Mouse (Mus musculus): ENCODE data around the gene Tada3. TPM values are rescaled to one million over a fixed set of nuclear protein-coding genes. Genes with fewer than 3 reads are reported as not detected.

The Tada3 gene
- total and polyA plus RNA-seq, 3 experiments = 25.0 to 62.2 TPM; not detected in 1

DNA sequence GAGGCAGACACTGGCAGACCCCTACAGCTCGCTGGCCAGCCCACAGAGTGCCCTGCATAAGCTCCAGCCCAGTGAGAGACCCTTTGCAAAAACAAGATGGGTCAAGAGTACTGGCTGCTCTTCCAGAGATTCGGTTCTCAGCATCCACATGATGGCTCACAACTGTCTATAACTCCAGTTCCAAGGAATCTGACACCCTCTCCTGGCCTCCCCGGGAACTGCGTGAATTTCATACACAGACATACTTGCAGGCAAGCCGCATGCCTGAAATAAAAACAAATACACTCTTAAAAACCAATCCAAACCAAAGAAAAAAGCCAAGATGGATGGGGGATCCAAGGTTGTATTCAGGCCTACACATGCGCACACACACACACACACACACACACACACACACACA is 17.8 kb upstream of the Tada3 start:
- Histone ChIP-seq H3K4me3 (ENCODE audit: control insufficient read depth in 1 of 2, insufficient read depth in 1 of 2, low read depth in 2 of 2, low read length in 2 of 2) (no peak overlapping the region), H3K4me1 (ENCODE audit: control insufficient read depth in 1 of 2, insufficient read depth in 2 of 2, low read length in 2 of 2) (no peaks in the 10 kb centered on the region), H3K9me3 (replicated peaks; ENCODE audit: insufficient read depth, low read length) (no peaks in the 10 kb centered on the region), H3K79me2 (ENCODE audit: control insufficient read depth, insufficient read depth, low read length, poor library complexity) (no peaks in the 10 kb centered on the region), H3K36me3 (ENCODE audit: control insufficient read depth in 1 of 2, insufficient read depth in 2 of 2, low read length in 2 of 2) (peaks cover 0 to under 1% of the 10 kb centered on the region in 2 experiments; a peak in 1 of 4 replicates), H3K27ac (ENCODE audit: control insufficient read depth, low read depth, low read length) (no peak overlapping the region), H3K9ac (ENCODE audit: control insufficient read depth, low read depth, low read length, poor library complexity, severe bottlenecking) (no peak overlapping the region), H3K27me3 (ENCODE audit: control insufficient read depth in 1 of 2, insufficient read depth in 2 of 2, low read length in 2 of 2) (no peaks in the 10 kb centered on the region)
- TF ChIP-seq CTCF (IDR thresholded peaks at IDR 0.05 in 2 of 3, conservative IDR thresholded peaks at IDR 0.05 in 1 of 3; ENCODE audit: control insufficient read depth in 1 of 3, insufficient read depth in 1 of 3, low read depth in 2 of 3, low read length in 3 of 3, poor library complexity in 1 of 3, severe bottlenecking in 1 of 3) = peak; percentile 22 to 47 (median 37); a peak in 5 of 6 replicates
- TF ChIP-seq SMC3 (IDR thresholded peaks at IDR 0.05; ENCODE audit: low read depth, low read length) = peak; percentile 52
- no peak for TF ChIP-seq EP300 (IDR thresholded peaks at IDR 0.05; ENCODE audit: low read depth in 1 of 2, low read length in 2 of 2)
- peak; percentile 48 for TF ChIP-seq RAD21 (IDR thresholded peaks at IDR 0.05; ENCODE audit: low read depth, low read length)
- DNase-seq (ENCODE audit: low read depth, low spot score) = peak; percentile 37

DNA sequence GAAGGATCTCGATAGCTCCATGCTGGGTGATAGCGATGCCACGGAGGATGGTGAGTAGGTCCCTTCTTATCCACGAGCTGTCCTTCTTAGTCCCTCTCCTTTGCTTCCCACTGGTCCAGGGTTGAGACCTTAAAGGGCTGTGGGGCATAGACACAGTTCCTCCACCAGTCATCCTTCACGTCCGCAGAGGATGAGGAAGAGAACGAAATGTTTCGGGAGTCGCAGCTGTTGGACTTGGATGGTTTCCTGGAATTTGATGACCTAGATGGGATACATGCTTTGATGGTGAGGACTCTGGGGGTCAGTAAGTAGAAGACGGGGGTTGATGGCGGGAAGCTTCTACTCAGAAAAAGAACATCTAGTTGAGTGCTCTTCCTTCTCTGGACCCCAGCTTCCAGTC is 17.1 kb upstream of the Tada3 start:
- H3K27me3 ChIP-seq (ENCODE audit: control insufficient read depth in 1 of 2, insufficient read depth in 2 of 2, low read length in 2 of 2) = no peaks in the 10 kb centered on the region
- no peaks in the 10 kb centered on the region for H3K4me1 ChIP-seq (ENCODE audit: control insufficient read depth in 1 of 2, insufficient read depth in 2 of 2, low read length in 2 of 2)
- no peak for DNase-seq (ENCODE audit: low read depth, low spot score)
- H3K9ac ChIP-seq (ENCODE audit: control insufficient read depth, low read depth, low read length, poor library complexity, severe bottlenecking) = no peak overlapping the region
- H3K79me2 ChIP-seq (ENCODE audit: control insufficient read depth, insufficient read depth, low read length, poor library complexity) = no peaks in the 10 kb centered on the region
- H3K4me3 ChIP-seq (ENCODE audit: control insufficient read depth in 1 of 2, insufficient read depth in 1 of 2, low read depth in 2 of 2, low read length in 2 of 2) = no peak overlapping the region
- peaks cover 0 to 5% of the 10 kb centered on the region in 2 experiments; a peak in 2 of 4 replicates for H3K36me3 ChIP-seq (ENCODE audit: control insufficient read depth in 1 of 2, insufficient read depth in 2 of 2, low read length in 2 of 2)
- no peaks in the 10 kb centered on the region for H3K9me3 ChIP-seq (replicated peaks; ENCODE audit: insufficient read depth, low read length)
- H3K27ac ChIP-seq (ENCODE audit: control insufficient read depth, low read depth, low read length) = no peak overlapping the region
- TF ChIP-seq POLR2AphosphoS2 (IDR thresholded peaks at IDR 0.05; ENCODE audit: low read length) (no peak), TBP (IDR thresholded peaks at IDR 0.05; ENCODE audit: low read depth, low read length) (no peak), ZNF384 (IDR thresholded peaks at IDR 0.05; ENCODE audit: low read depth, low read length) (no peak), EP300 (IDR thresholded peaks at IDR 0.05; ENCODE audit: low read depth in 1 of 2, low read length in 2 of 2) (no peak), ZMIZ1 (IDR thresholded peaks at IDR 0.05; ENCODE audit: low read depth, low read length) (no peak), SMC3 (IDR thresholded peaks at IDR 0.05; ENCODE audit: low read depth, low read length) (no peak), BHLHE40 (IDR thresholded peaks at IDR 0.05; ENCODE audit: borderline replicate concordance, low read depth, low read length) (no peak), HCFC1 (IDR thresholded peaks at IDR 0.05; ENCODE audit: low read depth, low read length) (no peak), MYB (IDR thresholded peaks at IDR 0.05; ENCODE audit: low read depth, low read length) (no peak), SIN3A (IDR thresholded peaks at IDR 0.05; ENCODE audit: low read length) (no peak), TAL1 (IDR thresholded peaks at IDR 0.05; ENCODE audit: low read length) (no peak), ELF1 (IDR thresholded peaks at IDR 0.05; ENCODE audit: low read depth, low read length) (no peak), E2F4 (IDR thresholded peaks at IDR 0.05; ENCODE audit: borderline replicate concordance, low read depth, low read length) (no peak), TCF12 (IDR thresholded peaks at IDR 0.05; ENCODE audit: low read depth, low read length) (no peak), MEF2A (IDR thresholded peaks at IDR 0.05; ENCODE audit: extremely low read depth, insufficient replicate concordance, low read depth, low read length, poor library complexity, severe bottlenecking) (no peak), KAT2A (conservative IDR thresholded peaks at IDR 0.05; ENCODE audit: low read depth, low read length) (no peak)
